Mouse (Mus musculus): Measurements from ENCODE around the gene Npepps. TPM values are rescaled to one million over a fixed set of nuclear protein-coding genes. Genes with fewer than 3 reads are reported as not detected.
A peak's percentile ranks its signal among the peaks of the same experiment; 100 is the strongest.

The Npepps gene
- polyA plus RNA-seq, 1 experiment from 2014 or later = 43.4 TPM

GRCm38 (mm10) chr11:97226131-97226530, 54.3 kb downstream of the Npepps start:
- WGBS = 100% methylated on average over 1 of the region's 1 CpGs
- DNase-seq (ENCODE audit: low spot score) (no peak), ATAC-seq (ENCODE audit: low FRiP score, low TSS enrichment) (no peak)
- Histone ChIP-seq H3K27me3 (ENCODE audit: control insufficient read depth, insufficient read depth, low read length) (no peaks in the 10 kb centered on the region), H3K36me3 (ENCODE audit: control insufficient read depth, insufficient read depth, low read length) (peaks cover 14% of the 10 kb centered on the region), H3K27ac (replicated peaks) (no peak overlapping the region), H3K4me1 (replicated peaks; ENCODE audit: control insufficient read depth, insufficient read depth) (no peaks in the 10 kb centered on the region), H3K9ac (ENCODE audit: low read length) (no peak overlapping the region), H3K4me3 (ENCODE audit: low read depth, low read length) (no peak overlapping the region), H3K9me3 (ENCODE audit: control insufficient read depth, low read length) (no peaks in the 10 kb centered on the region), H3K4me2 (replicated peaks; ENCODE audit: low read depth) (no peak overlapping the region)
- TF ChIP-seq EP300 (optimal IDR thresholded peaks at IDR 0.05) = no peak
- TF ChIP-seq CTCF (IDR thresholded peaks at IDR 0.05; ENCODE audit: low read depth) = no peak

- Histone ChIP-seq H3K9ac (ENCODE audit: low read length) (no peak overlapping the region), H3K4me3 (ENCODE audit: low read depth, low read length) (no peak overlapping the region), H3K36me3 (ENCODE audit: control insufficient read depth, insufficient read depth, low read length) (peaks cover 18% of the 10 kb centered on the region), H3K9me3 (ENCODE audit: control insufficient read depth, low read length) (no peaks in the 10 kb centered on the region), H3K27ac (replicated peaks) (no peak overlapping the region), H3K4me2 (replicated peaks; ENCODE audit: low read depth) (no peak overlapping the region), H3K4me1 (replicated peaks; ENCODE audit: control insufficient read depth, insufficient read depth) (no peaks in the 10 kb centered on the region), H3K27me3 (ENCODE audit: control insufficient read depth, insufficient read depth, low read length) (no peaks in the 10 kb centered on the region)
- TF ChIP-seq CTCF (IDR thresholded peaks at IDR 0.05; ENCODE audit: low read depth) = no peak
- no peak for TF ChIP-seq EP300 (optimal IDR thresholded peaks at IDR 0.05)
- ATAC-seq (ENCODE audit: low FRiP score, low TSS enrichment) (no peak), DNase-seq (ENCODE audit: low spot score) (no peak)
- 55% methylated on average over 3 of the region's 3 CpGs for WGBS
Observed at GRCm38 (mm10) chr11:97223485-97223884, 57.0 kb downstream of the Npepps start.

- Histone ChIP-seq H3K36me3 (ENCODE audit: control insufficient read depth, insufficient read depth, low read length) (peaks cover 19% of the 10 kb centered on the region), H3K4me2 (replicated peaks; ENCODE audit: low read depth) (no peak overlapping the region), H3K9ac (ENCODE audit: low read length) (no peak overlapping the region), H3K4me3 (ENCODE audit: low read depth, low read length) (no peak overlapping the region), H3K9me3 (ENCODE audit: control insufficient read depth, low read length) (no peaks in the 10 kb centered on the region), H3K4me1 (replicated peaks; ENCODE audit: control insufficient read depth, insufficient read depth) (no peaks in the 10 kb centered on the region), H3K27ac (replicated peaks) (no peak overlapping the region), H3K27me3 (ENCODE audit: control insufficient read depth, insufficient read depth, low read length) (no peaks in the 10 kb centered on the region)
- DNase-seq (ENCODE audit: low spot score) (no peak), ATAC-seq (ENCODE audit: low FRiP score, low TSS enrichment) (no peak)
- WGBS = 96% methylated on average over 2 of the region's 2 CpGs
- TF ChIP-seq CTCF (IDR thresholded peaks at IDR 0.05; ENCODE audit: low read depth) (no peak), EP300 (optimal IDR thresholded peaks at IDR 0.05) (no peak)
Observed at GRCm38 (mm10) chr11:97221611-97222010, 58.8 kb downstream of the Npepps start.

GRCm38 (mm10) chr11:97220211-97220610, 60.2 kb downstream of the Npepps start:
- TF ChIP-seq EP300 (optimal IDR thresholded peaks at IDR 0.05) = no peak
- no peak for TF ChIP-seq CTCF (IDR thresholded peaks at IDR 0.05; ENCODE audit: low read depth)
- Histone ChIP-seq H3K27ac (replicated peaks) (no peak overlapping the region), H3K27me3 (ENCODE audit: control insufficient read depth, insufficient read depth, low read length) (no peaks in the 10 kb centered on the region), H3K36me3 (ENCODE audit: control insufficient read depth, insufficient read depth, low read length) (peaks cover 24% of the 10 kb centered on the region), H3K4me3 (ENCODE audit: low read depth, low read length) (no peak overlapping the region), H3K9me3 (ENCODE audit: control insufficient read depth, low read length) (no peaks in the 10 kb centered on the region), H3K9ac (ENCODE audit: low read length) (no peak overlapping the region), H3K4me2 (replicated peaks; ENCODE audit: low read depth) (no peak overlapping the region), H3K4me1 (replicated peaks; ENCODE audit: control insufficient read depth, insufficient read depth) (no peaks in the 10 kb centered on the region)
- DNase-seq (ENCODE audit: low spot score) (no peak), ATAC-seq (ENCODE audit: low FRiP score, low TSS enrichment) (no peak)
- WGBS = 85% methylated on average over 3 of the region's 3 CpGs

- no peak overlapping the region for H3K4me2 ChIP-seq (replicated peaks; ENCODE audit: low read depth)
- no peaks in the 10 kb centered on the region for H3K4me1 ChIP-seq (replicated peaks; ENCODE audit: control insufficient read depth, insufficient read depth)
- ATAC-seq (ENCODE audit: low FRiP score, low TSS enrichment) = no peak
- H3K27me3 ChIP-seq (ENCODE audit: control insufficient read depth, insufficient read depth, low read length) = no peaks in the 10 kb centered on the region
- H3K4me3 ChIP-seq (ENCODE audit: low read depth, low read length) = no peak overlapping the region
- TF ChIP-seq EP300 (optimal IDR thresholded peaks at IDR 0.05) (no peak), CTCF (IDR thresholded peaks at IDR 0.05; ENCODE audit: low read depth) (no peak)
- no peak overlapping the region for H3K9ac ChIP-seq (ENCODE audit: low read length)
- no peak for DNase-seq (ENCODE audit: low spot score)
- no peak overlapping the region for H3K27ac ChIP-seq (replicated peaks)
- no peaks in the 10 kb centered on the region for H3K9me3 ChIP-seq (ENCODE audit: control insufficient read depth, low read length)
- peaks cover 42% of the 10 kb centered on the region for H3K36me3 ChIP-seq (ENCODE audit: control insufficient read depth, insufficient read depth, low read length)
- WGBS = 89% methylated on average over 5 of the region's 5 CpGs
Observed at GRCm38 (mm10) chr11:97214411-97214810, 66.0 kb downstream of the Npepps start.

- TF ChIP-seq EP300 (optimal IDR thresholded peaks at IDR 0.05) (no peak), CTCF (IDR thresholded peaks at IDR 0.05; ENCODE audit: low read depth) (no peak)
- H3K27me3 ChIP-seq (ENCODE audit: control insufficient read depth, insufficient read depth, low read length) = no peaks in the 10 kb centered on the region
- H3K36me3 ChIP-seq (ENCODE audit: control insufficient read depth, insufficient read depth, low read length) = peaks cover 37% of the 10 kb centered on the region
- no peaks in the 10 kb centered on the region for H3K9me3 ChIP-seq (ENCODE audit: control insufficient read depth, low read length)
- H3K4me2 ChIP-seq (replicated peaks; ENCODE audit: low read depth) = no peak overlapping the region
- 59% methylated on average over 9 of the region's 9 CpGs for WGBS
- no peak overlapping the region for H3K4me3 ChIP-seq (ENCODE audit: low read depth, low read length)
- 0 out of 2 replicates have a peak overlapping the region, but pooled peaks have one; percentile 61 for H3K27ac ChIP-seq (replicated peaks)
- DNase-seq (ENCODE audit: low spot score) = no peak
- H3K4me1 ChIP-seq (replicated peaks; ENCODE audit: control insufficient read depth, insufficient read depth) = no peaks in the 10 kb centered on the region
- no peak for ATAC-seq (ENCODE audit: low FRiP score, low TSS enrichment)
- no peak overlapping the region for H3K9ac ChIP-seq (ENCODE audit: low read length)
Observed at GRCm38 (mm10) chr11:97210728-97211400, 69.6 kb downstream of the Npepps start.

Measured in stomach, postnatal 0 days (tissue).